In the genomic region with DNA sequence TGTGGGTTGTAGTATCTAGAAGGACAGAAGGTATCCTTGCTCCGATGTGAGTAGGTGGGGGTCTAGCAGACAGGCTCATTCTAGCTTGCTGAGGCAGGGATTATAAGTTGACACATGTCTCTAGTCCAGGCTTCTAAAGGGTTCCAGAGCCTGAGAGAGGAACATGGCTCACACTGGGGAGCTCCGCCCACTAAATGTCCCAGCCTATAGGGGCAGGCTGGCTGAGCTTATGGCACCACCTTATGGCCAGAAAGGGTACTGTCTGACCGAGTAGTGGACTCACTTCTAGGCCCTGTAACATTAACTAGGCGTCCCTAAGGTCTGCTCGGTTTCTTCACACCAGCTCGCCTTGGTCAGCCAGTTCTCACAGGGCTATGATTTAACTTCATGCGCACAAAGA, we compare ENCODE assay signal across 8 mouse cellular contexts. TPM values are rescaled to one million over a fixed set of nuclear protein-coding genes. Genes with fewer than 3 reads are reported as not detected.
DNase-seq lines count a peak whose midpoint lies in the region; ATAC-seq and TF ChIP-seq lines count a peak whose summit lies in the region.

No protein-coding gene starts in this region.

- no peak overlapping the region for H3K4me3 ChIP-seq in embryonic facial prominence, embryonic 11.5 days (ENCODE audit: low read depth, low read length)
- no peak overlapping the region for H3K4me3 ChIP-seq in liver, embryonic 15.5 days (replicated peaks)
- no peak overlapping the region for H3K4me3 ChIP-seq in testis, adult 2 months (ENCODE audit: control insufficient read depth, low read depth, low read length)

- no peak for TF ChIP-seq POLR2A in testis, adult 2 months (IDR thresholded peaks at IDR 0.05; ENCODE audit: control insufficient read depth, low read depth, low read length)

- peak; percentile 43 for DNase-seq in gastrocnemius, adult 18-20 months (ENCODE audit: low spot score)
- DNase-seq in gastrocnemius, postnatal 25 days, result no peak
- DNase-seq in spleen, adult 12 weeks (ENCODE audit: low spot score), result peak; percentile 4
- no peak for DNase-seq in spleen, postnatal 36 days (ENCODE audit: low spot score in 2 of 2)
- DNase-seq in embryonic facial prominence, embryonic 11.5 days (ENCODE audit: low spot score), result peak; percentile 51
- DNase-seq in left cerebral cortex, postnatal 25 days (ENCODE audit: low spot score in 2 of 2), result no peak

- ATAC-seq in embryonic facial prominence, embryonic 11.5 days (replicated peaks; ENCODE audit: insufficient number of reproducible peaks, low FRiP score, low TSS enrichment, low read depth), result no peak
- 0 out of 2 replicates have a peak, but pooled peaks have one; percentile 41 for ATAC-seq in liver, embryonic 15.5 days (ENCODE audit: insufficient read depth)

- intact Hi-C loops in left cerebral cortex, postnatal 25 days (cut with DNase I), result no loop called here

- H3K36me3 ChIP-seq in embryonic facial prominence, embryonic 11.5 days (replicated peaks; ENCODE audit: control insufficient read depth, insufficient read depth, low read depth, low read length), result no peaks in the 10 kb centered on the region
- H3K36me3 ChIP-seq in liver, embryonic 15.5 days (replicated peaks), result no peaks in the 10 kb centered on the region
- H3K36me3 ChIP-seq in testis, adult 2 months (ENCODE audit: control insufficient read depth, insufficient read depth, low read length), result no peaks in the 10 kb centered on the region

- no peak overlapping the region for H3K27ac ChIP-seq in embryonic facial prominence, embryonic 11.5 days (replicated peaks; ENCODE audit: low read depth, low read length)
- no peak overlapping the region for H3K27ac ChIP-seq in liver, embryonic 15.5 days (replicated peaks)
- H3K27ac ChIP-seq in testis, adult 2 months (ENCODE audit: control insufficient read depth, insufficient read depth, low read depth, low read length), result no peak overlapping the region

- no peak overlapping the region for H3K9ac ChIP-seq in embryonic facial prominence, embryonic 11.5 days (replicated peaks; ENCODE audit: low read length)
- H3K9ac ChIP-seq in liver, embryonic 15.5 days, result no peak overlapping the region

- peak; percentile 66; the same call in 1 of the 2 replicates for TF ChIP-seq CTCF in testis, adult 2 months (IDR thresholded peaks at IDR 0.05; ENCODE audit: control insufficient read depth, insufficient read depth, insufficient replicate concordance, low read depth, low read length)

- peaks cover 28% of the 10 kb centered on the region for H3K27me3 ChIP-seq in embryonic facial prominence, embryonic 11.5 days (ENCODE audit: control insufficient read depth, insufficient read depth, low read length)
- peaks cover 47% of the 10 kb centered on the region for H3K27me3 ChIP-seq in liver, embryonic 15.5 days
- no peaks in the 10 kb centered on the region for H3K27me3 ChIP-seq in testis, adult 2 months (ENCODE audit: control insufficient read depth, insufficient read depth, low read length)

- H3K4me2 ChIP-seq in embryonic facial prominence, embryonic 11.5 days (ENCODE audit: low read depth, low read length), result no peak overlapping the region
- no peak overlapping the region for H3K4me2 ChIP-seq in liver, embryonic 15.5 days

- 70% methylated on average over 7 of the region's 7 CpGs for WGBS in embryonic facial prominence, embryonic 11.5 days
- WGBS in liver, embryonic 15.5 days (ENCODE audit: insufficient replicate concordance), result 34% methylated on average over 7 of the region's 7 CpGs

- H3K4me1 ChIP-seq in embryonic facial prominence, embryonic 11.5 days (ENCODE audit: control insufficient read depth, insufficient read depth, low read length), result peaks cover 5% of the 10 kb centered on the region
- H3K4me1 ChIP-seq in liver, embryonic 15.5 days (replicated peaks), result peaks cover 21% of the 10 kb centered on the region
- H3K4me1 ChIP-seq in testis, adult 2 months (ENCODE audit: control insufficient read depth, insufficient read depth, low read length), result peaks cover 3% of the 10 kb centered on the region; the same call in 1 of the 2 replicates

- no peaks in the 10 kb centered on the region for H3K9me3 ChIP-seq in embryonic facial prominence, embryonic 11.5 days (replicated peaks; ENCODE audit: control insufficient read depth, low read length)
- H3K9me3 ChIP-seq in liver, embryonic 15.5 days (replicated peaks), result no peaks in the 10 kb centered on the region

RNA-seq across cellular contexts. Expression of gene Stc2, which starts 3.6 kb away (rescaled TPM):
- 10 to 100 TPM in 1 of 2 experiments, 1 to 10 TPM in 1; 1.2 to 14.1 TPM for total RNA-seq in gastrocnemius, adult 18-20 months (2021)
- total RNA-seq in gastrocnemius, postnatal 25 days (2021), result 1 to 10 TPM; 3.1 to 4.4 TPM
- polyA plus RNA-seq in embryonic facial prominence, embryonic 11.5 days (2014; fragmentation: Nextera tagmentation; extraction: Ambion mirVana), result 0.71 and 0.73 TPM in 2 replicates
- polyA plus RNA-seq in liver, embryonic 15.5 days (2015; fragmentation: Nextera tagmentation; extraction: Ambion mirVana), result 0.28 and 0.46 TPM in 2 replicates
- polyA plus RNA-seq in testis, adult 2 months (2012; rRNA removed), result 0.65 and 0.77 TPM in 2 replicates
- 1 to 10 TPM; 1.2 to 1.6 TPM for total RNA-seq in left cerebral cortex, postnatal 25 days (2021)

Comparison
In these comparisons a context has a peak if more than half of its experiments do, and no peak if none do; other contexts are left out.
1. DNase-seq: peak in gastrocnemius, adult 18-20 months (single experiment), spleen, adult 12 weeks (single experiment) and embryonic facial prominence, embryonic 11.5 days (single experiment); none in gastrocnemius, postnatal 25 days (single experiment), spleen, postnatal 36 days (0 of 2) and left cerebral cortex, postnatal 25 days (0 of 2).